ENCODE assay signal across 8 mouse cellular contexts in the genomic region with DNA sequence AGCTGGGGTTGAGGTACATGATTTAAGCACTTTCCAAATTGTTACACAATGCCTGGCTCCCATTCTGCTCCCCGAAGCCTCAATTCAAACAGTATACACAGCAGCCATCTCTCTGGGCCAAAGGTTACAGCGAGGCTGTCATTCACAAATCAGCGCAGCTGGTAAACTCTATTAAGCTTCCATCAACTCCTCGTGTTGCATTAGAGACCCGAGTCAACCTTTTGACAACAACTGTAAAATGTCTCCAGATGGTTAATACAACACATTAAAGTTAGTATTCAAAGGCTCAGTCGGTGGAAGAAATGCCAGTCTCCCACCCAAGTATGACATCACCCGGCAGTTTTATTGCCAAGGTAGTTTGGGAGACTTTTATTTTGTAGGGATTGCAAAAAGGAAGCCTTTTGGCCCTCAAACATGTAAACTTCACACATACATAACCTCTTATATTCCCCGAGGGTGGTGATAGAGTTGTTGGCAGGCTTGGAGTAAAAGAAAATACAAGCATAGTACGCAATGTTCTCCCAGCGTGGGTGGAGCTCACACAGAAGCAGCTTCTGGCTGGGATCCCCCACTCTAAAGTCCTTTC.
A peak's percentile ranks its signal among the peaks of the same experiment; 100 is the strongest.
DNase-seq lines count a peak whose midpoint lies in the region; ATAC-seq and TF ChIP-seq lines count a peak whose summit lies in the region.

No protein-coding gene starts in this region.

- H3K27me3 ChIP-seq in intestine, embryonic 14.5 days (replicated peaks; ENCODE audit: control insufficient read depth, insufficient read depth, low read length), result no peaks in the 10 kb centered on the region
- no peaks in the 10 kb centered on the region for H3K27me3 ChIP-seq in intestine, embryonic 15.5 days (replicated peaks)
- no peaks in the 10 kb centered on the region for H3K27me3 ChIP-seq in hindbrain, postnatal 0 days (ENCODE audit: insufficient read depth, low read length)
- H3K27me3 ChIP-seq in stomach, embryonic 16.5 days (ENCODE audit: control insufficient read depth, insufficient read depth, low read length), result no peaks in the 10 kb centered on the region

- H3K9ac ChIP-seq in intestine, embryonic 14.5 days (ENCODE audit: low read length), result no peak overlapping the region
- no peak overlapping the region for H3K9ac ChIP-seq in intestine, embryonic 15.5 days
- no peak overlapping the region for H3K9ac ChIP-seq in hindbrain, postnatal 0 days (replicated peaks; ENCODE audit: low read length)
- H3K9ac ChIP-seq in stomach, embryonic 16.5 days (ENCODE audit: low read length), result no peak overlapping the region

- peak; percentile 58 for DNase-seq in intestine, embryonic 14.5 days (ENCODE audit: low spot score)
- DNase-seq in 3T3-L1 (ENCODE audit: low read depth, low spot score), result peak; percentile 72
- DNase-seq in fat pad, adult 2 months (ENCODE audit: extremely low read depth, low read depth, low spot score), result peak; percentile 92
- peak; percentile 35 for DNase-seq in hindbrain, postnatal 0 days (ENCODE audit: low spot score)
- DNase-seq in thymus, adult 18-20 months, result no peak
- no peak for DNase-seq in cerebellum, postnatal 10 days

- no peak overlapping the region for H3K4me3 ChIP-seq in intestine, embryonic 14.5 days (ENCODE audit: low read depth, low read length)
- H3K4me3 ChIP-seq in intestine, embryonic 15.5 days (replicated peaks), result no peak overlapping the region
- H3K4me3 ChIP-seq in hindbrain, postnatal 0 days (ENCODE audit: low read length), result no peak overlapping the region
- H3K4me3 ChIP-seq in stomach, embryonic 16.5 days (replicated peaks; ENCODE audit: low read length), result no peak overlapping the region

- TF ChIP-seq CTCF in hindbrain, postnatal 0 days (IDR thresholded peaks at IDR 0.05; ENCODE audit: low read depth), result no peak

- ATAC-seq in intestine, embryonic 14.5 days (replicated peaks; ENCODE audit: low FRiP score, low TSS enrichment, low read depth), result no peak
- no peak; the same call in none of the 2 replicates for ATAC-seq in intestine, embryonic 15.5 days
- no peak for ATAC-seq in hindbrain, postnatal 0 days
- ATAC-seq in stomach, embryonic 16.5 days (ENCODE audit: insufficient read depth, low FRiP score), result peak; percentile 79

- 32% methylated on average over 10 of the region's 10 CpGs for WGBS in intestine, embryonic 14.5 days
- 28% methylated on average over 10 of the region's 10 CpGs for WGBS in intestine, embryonic 15.5 days
- 24% methylated on average over 10 of the region's 10 CpGs for WGBS in hindbrain, postnatal 0 days
- 34% methylated on average over 10 of the region's 10 CpGs for WGBS in stomach, embryonic 16.5 days

- H3K27ac ChIP-seq in intestine, embryonic 14.5 days (ENCODE audit: low read depth), result no peak overlapping the region
- H3K27ac ChIP-seq in intestine, embryonic 15.5 days, result no peak overlapping the region
- H3K27ac ChIP-seq in hindbrain, postnatal 0 days, result no peak overlapping the region; the same call in 1 of the 2 replicates
- H3K27ac ChIP-seq in stomach, embryonic 16.5 days (ENCODE audit: low read length), result peak overlapping the region; percentile 15; the same call in 1 of the 2 replicates

- H3K9me3 ChIP-seq in intestine, embryonic 14.5 days (ENCODE audit: control insufficient read depth, low read length), result no peaks in the 10 kb centered on the region
- H3K9me3 ChIP-seq in intestine, embryonic 15.5 days, result no peaks in the 10 kb centered on the region
- H3K9me3 ChIP-seq in hindbrain, postnatal 0 days (ENCODE audit: low read length), result no peaks in the 10 kb centered on the region
- H3K9me3 ChIP-seq in stomach, embryonic 16.5 days (replicated peaks; ENCODE audit: control insufficient read depth, low read length), result no peaks in the 10 kb centered on the region

- no peak overlapping the region for H3K4me2 ChIP-seq in intestine, embryonic 14.5 days (ENCODE audit: low read length)
- H3K4me2 ChIP-seq in intestine, embryonic 15.5 days (replicated peaks), result no peak overlapping the region
- H3K4me2 ChIP-seq in hindbrain, postnatal 0 days (ENCODE audit: low read depth, low read length), result peak overlapping the region; percentile 25; the same call in 1 of the 2 replicates
- H3K4me2 ChIP-seq in stomach, embryonic 16.5 days (ENCODE audit: low read depth, low read length), result no peak overlapping the region

- no peaks in the 10 kb centered on the region for H3K36me3 ChIP-seq in intestine, embryonic 14.5 days (ENCODE audit: control insufficient read depth, insufficient read depth, low read length)
- no peaks in the 10 kb centered on the region for H3K36me3 ChIP-seq in intestine, embryonic 15.5 days
- H3K36me3 ChIP-seq in hindbrain, postnatal 0 days (ENCODE audit: insufficient read depth, low read length), result no peaks in the 10 kb centered on the region
- H3K36me3 ChIP-seq in stomach, embryonic 16.5 days (ENCODE audit: control insufficient read depth, insufficient read depth, low read length), result no peaks in the 10 kb centered on the region

- H3K4me1 ChIP-seq in intestine, embryonic 14.5 days (replicated peaks; ENCODE audit: control insufficient read depth, insufficient read depth, low read length), result peaks cover 13% of the 10 kb centered on the region; the same call in 1 of the 2 replicates
- H3K4me1 ChIP-seq in intestine, embryonic 15.5 days (replicated peaks), result peaks cover 16% of the 10 kb centered on the region
- H3K4me1 ChIP-seq in hindbrain, postnatal 0 days (ENCODE audit: insufficient read depth, low read length), result peaks cover 27% of the 10 kb centered on the region
- H3K4me1 ChIP-seq in stomach, embryonic 16.5 days (ENCODE audit: control insufficient read depth, insufficient read depth, low read length), result peaks cover 15% of the 10 kb centered on the region

Comparison
In these comparisons a context has a peak if more than half of its experiments do, and no peak if none do; other contexts are left out.
1. DNase-seq: peak in intestine, embryonic 14.5 days (single experiment), 3T3-L1 (single experiment), fat pad, adult 2 months (single experiment) and hindbrain, postnatal 0 days (single experiment); none in thymus, adult 18-20 months (0 of 2) and cerebellum, postnatal 10 days (0 of 2).